Mouse (Mus musculus) gastrocnemius, adult 2 months (tissue): Measurements from ENCODE around the gene A930033H14Rik. TPM values are rescaled to one million over a fixed set of nuclear protein-coding genes. Genes with fewer than 3 reads are reported as not detected.

Source experiments
- DNase-seq: peaks from one replicate; pipeline ENCODE4 v3.0.0; 2022
- H3K27ac ChIP-seq: fragments of 200-600 bp; 2 replicates; pipeline ENCODE4 v1.8.1; 2022; ENCODE audit warnings: mild to moderate bottlenecking
- H3K4me3 ChIP-seq: fragments of 200-600 bp; 2 replicates; pipeline ENCODE4 v1.8.1; 2022; ENCODE audit warnings: mild to moderate bottlenecking, moderate library complexity
- CTCF ChIP-seq: fragments of 200-600 bp; IDR thresholded peaks from 2 replicates; pipeline ENCODE4 v1.8.1; 2022; ENCODE audit warnings: antibody characterized with exemption, mild to moderate bottlenecking, moderate library complexity
- intact Hi-C: fragments of 180-260 bp; cut with DNase I; formaldehyde crosslinking; loops from one replicate; pipeline ENCODE4 v1.15.1; 2025
- total RNA-seq, 2 experiments: library from RNA; stranded (reverse); gene quantifications; 2 replicates each; pipeline ENCODE4 v1.2.3; 2021

The A930033H14Rik gene
- total RNA-seq, 2 experiments from 2014 or later: 3.4 to 5.1 TPM

DNA sequence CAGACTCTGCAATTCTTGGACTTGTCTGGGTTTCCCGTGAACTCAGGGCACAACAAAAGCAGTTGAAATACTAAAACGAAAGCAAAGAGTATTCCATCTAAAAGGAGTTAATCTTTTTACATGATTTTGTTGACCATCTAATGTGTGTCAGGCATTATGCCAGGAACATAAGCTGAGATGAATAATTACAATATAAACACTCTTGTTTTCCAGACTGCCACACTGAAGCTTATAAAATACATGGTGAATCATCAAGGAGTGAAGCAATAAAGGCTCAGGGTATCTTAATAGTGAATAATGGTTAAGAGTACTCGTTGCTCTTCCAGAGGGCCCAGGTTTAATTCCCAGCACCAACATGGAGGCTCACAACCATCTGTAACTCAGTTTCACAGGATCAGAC, 31.9 kb downstream of the A930033H14Rik start:
- Histone ChIP-seq H3K27ac (no peak overlapping the region), H3K4me3 (no peak overlapping the region)
- intact Hi-C loops: no loop called here
- DNase-seq: no peak
- no peak for TF ChIP-seq CTCF

- no peak for TF ChIP-seq CTCF
These were observed 33.6 kb downstream of the A930033H14Rik start for GRCm38 (mm10) chr10:69179341-69179740.

DNA sequence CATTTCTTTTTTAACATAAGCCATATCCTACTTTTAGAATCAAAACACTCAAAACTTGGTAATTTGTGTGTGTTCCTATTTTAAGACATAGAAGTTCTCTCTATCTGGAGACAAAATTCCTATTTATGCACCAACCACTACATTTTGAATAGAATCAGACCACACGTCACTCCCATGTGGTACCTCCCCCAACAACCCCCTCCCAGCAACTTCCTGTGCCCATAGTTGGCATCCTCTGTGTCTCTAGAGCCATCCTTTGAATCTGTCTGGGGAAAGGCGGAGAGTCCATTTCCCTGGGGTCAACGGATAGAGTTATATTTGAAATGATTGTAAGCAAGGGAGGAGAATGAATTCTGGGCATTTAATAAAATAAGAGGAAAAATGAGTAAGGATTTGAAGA, 36.8 kb downstream of the A930033H14Rik start:
- intact Hi-C loops: no loop called here
- no peak for DNase-seq
- TF ChIP-seq CTCF: no peak
- H3K27ac ChIP-seq: no peak overlapping the region
- no peak overlapping the region for H3K4me3 ChIP-seq

More at GRCm38 (mm10) chr10:69179341-69179740, 33.6 kb downstream of the A930033H14Rik start:
- Histone ChIP-seq H3K27ac (no peak overlapping the region), H3K4me3 (no peak overlapping the region)
- DNase-seq: no peak
- intact Hi-C loops: no loop called here

DNA sequence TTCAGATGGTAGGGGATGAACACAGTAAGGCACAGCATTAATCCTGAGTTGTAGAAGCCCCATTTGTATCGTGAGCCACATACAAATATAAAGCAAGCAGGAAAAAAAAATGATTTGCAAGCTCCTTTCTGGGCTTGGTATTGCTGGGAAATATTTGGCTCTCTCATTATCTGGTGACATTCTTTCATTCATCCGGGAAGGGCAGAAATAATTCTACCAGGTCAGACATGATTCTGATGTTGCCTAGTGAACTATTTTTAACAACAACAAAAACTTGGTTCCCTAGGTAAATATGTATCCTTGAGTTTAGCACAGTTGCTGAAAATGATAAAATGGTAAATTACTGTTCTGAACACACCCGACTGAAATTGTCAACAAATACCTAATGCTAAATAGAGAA, 40.5 kb downstream of the A930033H14Rik start:
- no peak for TF ChIP-seq CTCF
- DNase-seq: no peak
- Histone ChIP-seq H3K4me3 (no peak overlapping the region), H3K27ac (no peak overlapping the region)
- intact Hi-C loops: no loop called here

DNA sequence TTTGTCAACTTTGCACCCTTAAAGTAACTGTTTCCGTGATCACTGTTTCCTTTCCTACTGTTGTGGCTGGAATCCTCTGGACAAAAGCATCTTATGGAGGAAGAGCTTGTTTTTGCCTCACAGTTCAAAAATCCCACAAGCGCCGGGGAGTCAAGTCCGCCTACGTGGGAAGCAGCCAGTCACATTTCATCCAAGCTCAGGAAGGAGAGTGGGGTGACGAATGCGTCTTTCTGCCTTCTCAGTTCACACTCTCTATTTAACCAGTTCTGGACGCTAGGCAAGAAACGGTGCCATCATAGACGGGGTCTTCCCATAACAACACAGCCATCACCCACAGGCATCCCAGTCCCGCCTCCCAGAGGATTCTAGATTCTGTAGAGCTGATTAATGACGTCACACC, 46.4 kb downstream of the A930033H14Rik start:
- Histone ChIP-seq H3K4me3 (no peak overlapping the region), H3K27ac (no peak overlapping the region)
- TF ChIP-seq CTCF: no peak
- intact Hi-C loops: no loop called here
- no peak for DNase-seq

- Histone ChIP-seq H3K27ac (no peak overlapping the region), H3K4me3 (no peak overlapping the region)
- intact Hi-C loops: no loop called here
- DNase-seq: no peak
- no peak for TF ChIP-seq CTCF
These were observed 47.1 kb downstream of the A930033H14Rik start for GRCm38 (mm10) chr10:69165847-69166246.

DNA sequence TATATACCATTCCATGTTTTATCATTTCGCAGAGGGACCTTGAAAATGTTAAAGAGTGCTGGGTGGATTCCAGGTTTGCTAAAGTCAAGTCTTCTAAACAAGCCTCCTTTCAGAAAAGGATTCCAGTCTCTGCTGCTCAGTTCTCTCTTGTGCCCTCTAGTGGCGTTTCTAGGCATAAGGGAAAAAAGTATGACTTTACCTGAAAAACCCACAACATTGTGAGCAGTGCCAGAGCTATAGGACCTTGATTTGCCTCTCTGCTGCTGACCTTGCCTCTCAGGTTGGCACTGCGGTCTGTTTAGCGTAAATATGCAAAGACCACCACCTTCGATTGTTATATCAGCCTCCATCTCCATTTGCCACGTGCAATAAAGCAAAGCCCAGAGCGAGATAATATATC, 47.8 kb downstream of the A930033H14Rik start:
- no peak for DNase-seq
- intact Hi-C loops: no loop called here

DNA sequence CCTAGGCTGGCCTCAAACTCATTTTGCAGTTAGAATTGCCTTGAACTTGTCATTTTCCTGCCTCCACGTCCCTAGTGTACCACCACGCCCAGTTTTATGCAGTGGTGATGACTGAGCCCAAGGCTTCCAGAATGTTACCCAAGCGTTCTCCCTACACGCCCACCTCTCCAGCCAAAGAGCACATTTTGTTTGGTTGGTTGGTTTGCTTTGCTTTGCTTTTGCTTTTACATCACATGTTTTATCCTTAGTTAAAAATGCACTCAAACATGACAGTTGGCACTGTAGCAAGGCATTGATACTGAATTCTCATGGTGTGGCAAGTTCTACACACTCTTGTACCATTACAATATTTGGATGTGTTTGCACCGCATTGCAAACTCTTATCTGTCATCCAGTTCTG, 49.7 kb downstream of the A930033H14Rik start:
- no peak overlapping the region for H3K4me3 ChIP-seq
- no peak for TF ChIP-seq CTCF
- no peak for DNase-seq
- intact Hi-C loops: no loop called here
- H3K27ac ChIP-seq: no peak overlapping the region

More for the DNA sequence above, 47.8 kb downstream of the A930033H14Rik start:
- peak; percentile 69 for TF ChIP-seq CTCF
- H3K27ac ChIP-seq: no peak overlapping the region
- H3K4me3 ChIP-seq: no peak overlapping the region

GRCm38 (mm10) chr10:69162577-69162976, 50.3 kb downstream of the A930033H14Rik start:
- TF ChIP-seq CTCF: no peak
- intact Hi-C loops: no loop called here
- Histone ChIP-seq H3K4me3 (no peak overlapping the region), H3K27ac (no peak overlapping the region)
- no peak for DNase-seq

DNA sequence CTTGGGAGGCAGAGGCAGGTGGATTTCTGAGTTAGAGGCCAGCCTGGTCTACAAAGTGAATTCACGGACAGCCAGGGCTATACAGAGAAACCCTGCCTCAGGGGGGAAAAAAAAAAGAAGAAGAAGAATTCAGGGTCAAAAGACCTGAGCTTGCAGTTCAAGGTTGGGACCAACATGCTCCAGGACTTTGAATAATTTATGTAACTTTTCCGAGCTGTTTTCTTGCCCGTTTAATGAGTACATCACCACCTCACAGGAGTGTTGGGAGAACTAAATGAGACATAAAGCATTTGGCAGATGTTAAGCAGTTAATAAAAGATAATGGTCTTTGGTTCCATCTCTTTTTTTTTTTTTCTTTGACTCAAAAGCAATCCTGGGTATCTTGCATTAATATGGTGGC, 51.4 kb downstream of the A930033H14Rik start:
- Histone ChIP-seq H3K27ac (no peak overlapping the region), H3K4me3 (no peak overlapping the region)
- DNase-seq: no peak
- intact Hi-C loops: no loop called here
- TF ChIP-seq CTCF: no peak

- no peak overlapping the region for H3K27ac ChIP-seq
- TF ChIP-seq CTCF: no peak
- H3K4me3 ChIP-seq: no peak overlapping the region
- intact Hi-C loops: no loop called here
- DNase-seq: no peak
These were observed 52.0 kb downstream of the A930033H14Rik start for GRCm38 (mm10) chr10:69160877-69161276.

Other genes starting within 250 kb of the A930033H14Rik start
- 10 to 100 TPM; 21.8 to 29.1 TPM for gene Rhobtb1, start 61.7 kb downstream of the A930033H14Rik start, total RNA-seq
- gene Cdk1, start 139.8 kb upstream of the A930033H14Rik start, total RNA-seq: not detected
- 100 to 1,000 TPM in 1 of 2 experiments, 10 to 100 TPM in 1; 97.9 to 110 TPM for gene Ank3, start 185.7 kb upstream of the A930033H14Rik start, total RNA-seq